Mouse (Mus musculus): ENCODE data around the gene Olfr166. TPM values are rescaled to one million over a fixed set of nuclear protein-coding genes. Genes with fewer than 3 reads are reported as not detected.

The Olfr166 gene
- not detected in 2 replicates for polyA plus RNA-seq (2015; fragmentation: Nextera tagmentation; extraction: Ambion mirVana)

DNA sequence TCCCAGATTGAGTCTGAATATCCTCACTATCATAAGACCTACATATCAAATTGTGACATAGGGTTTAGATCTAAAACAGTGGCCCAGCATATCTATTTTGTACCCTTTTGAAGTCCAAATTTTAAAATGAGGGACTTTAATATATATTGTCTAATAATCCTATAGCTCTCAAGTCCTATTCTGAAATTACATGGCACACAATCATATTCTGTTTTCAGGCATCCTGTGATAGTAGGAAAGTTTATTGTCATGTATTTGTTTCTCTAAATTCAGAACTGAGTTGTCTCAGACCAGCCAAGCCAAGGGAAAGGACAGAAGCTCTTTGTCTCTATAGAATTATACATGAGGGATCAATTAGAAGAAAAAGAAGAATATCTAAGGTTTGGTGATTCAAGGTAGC lies at the start of gene Olfr166:
TSS of gene Olfr166 (plus strand) at position 301 of the 400 bp plus-strand sequence.

DNA sequence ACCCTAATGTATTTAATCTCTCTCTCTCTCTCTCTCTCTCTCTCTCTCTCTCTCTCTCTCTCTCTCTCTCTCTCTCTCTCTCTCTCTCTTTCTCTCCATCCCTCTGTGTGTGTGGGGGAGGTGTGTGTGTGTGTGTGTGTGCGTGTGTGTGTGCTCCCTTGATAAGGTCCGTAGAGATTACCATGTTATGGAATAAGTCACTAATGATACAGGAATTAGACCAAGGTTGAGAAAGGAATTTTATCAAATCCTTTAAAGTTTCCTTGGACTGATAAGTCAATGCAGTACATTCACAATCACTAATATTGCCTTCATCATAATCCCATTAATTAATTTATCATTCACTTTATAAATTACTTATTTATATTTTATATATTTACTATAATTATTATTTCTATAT lies 38.7 kb downstream of the Olfr166 start, which contains the start of gene Olfr167:
TSS of gene Olfr167 (minus strand) at position 101 of the 400 bp plus-strand sequence.

DNA sequence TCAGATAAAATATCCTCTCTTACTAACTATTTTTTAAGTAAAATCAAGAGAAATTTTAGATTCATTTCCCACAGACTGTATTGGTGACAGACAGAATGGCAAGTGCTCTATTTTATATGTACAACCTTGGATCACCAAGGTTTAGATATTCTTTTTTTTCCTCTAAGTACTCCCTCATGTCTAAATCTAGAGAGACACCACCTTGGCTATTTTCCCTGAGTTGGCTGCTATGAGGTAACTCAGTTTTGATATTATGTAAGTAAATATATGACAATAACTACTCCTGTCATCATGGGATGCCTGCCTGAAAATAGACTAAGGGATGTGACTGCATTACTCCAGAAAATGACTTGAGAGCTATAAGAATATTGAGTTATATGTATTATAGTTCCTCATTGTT lies 52.0 kb downstream of the Olfr166 start, which contains the start of gene Olfr168:
TSS of gene Olfr168 (minus strand) at position 101 of the 400 bp plus-strand sequence.

Other genes starting within 250 kb of the Olfr166 start
- gene Olfr164, start 169.6 kb upstream of the Olfr166 start, polyA plus RNA-seq (2015; fragmentation: Nextera tagmentation; extraction: Ambion mirVana), result 0.17 and 0.27 TPM in 2 replicates
- gene Olfr165, start 60.6 kb upstream of the Olfr166 start, polyA plus RNA-seq (2015; fragmentation: Nextera tagmentation; extraction: Ambion mirVana), result not detected in 2 replicates
- not detected in 2 replicates for gene Olfr167, start 38.6 kb downstream of the Olfr166 start, polyA plus RNA-seq (2015; fragmentation: Nextera tagmentation; extraction: Ambion mirVana)
- gene Olfr168, start 51.9 kb downstream of the Olfr166 start, polyA plus RNA-seq (2015; fragmentation: Nextera tagmentation; extraction: Ambion mirVana), result not detected in 2 replicates
- gene Olfr169, start 88.1 kb downstream of the Olfr166 start, polyA plus RNA-seq (2015; fragmentation: Nextera tagmentation; extraction: Ambion mirVana), result not detected in 2 replicates
- not detected in 2 replicates for gene Olfr170, start 128.2 kb downstream of the Olfr166 start, polyA plus RNA-seq (2015; fragmentation: Nextera tagmentation; extraction: Ambion mirVana)
- not detected in 2 replicates for gene Olfr171, start 146.2 kb downstream of the Olfr166 start, polyA plus RNA-seq (2015; fragmentation: Nextera tagmentation; extraction: Ambion mirVana)
- 0.04 TPM in 1 of 2 replicates, not detected in the other for gene Lamp3, start 222.7 kb downstream of the Olfr166 start, polyA plus RNA-seq (2015; fragmentation: Nextera tagmentation; extraction: Ambion mirVana)

Measured in spleen, postnatal 0 days (tissue).